Mouse (Mus musculus): Measurements from ENCODE around the gene Tas2r119. TPM values are rescaled to one million over a fixed set of nuclear protein-coding genes. Genes with fewer than 3 reads are reported as not detected.

The Tas2r119 gene
- polyA plus RNA-seq, 1 experiment from 2014 or later = not detected

GRCm38 (mm10) chr15:32225394-32225793 is 48.3 kb downstream of the Tas2r119 start:
- DNase-seq = peak; percentile 62
- H3K9ac ChIP-seq = no peak overlapping the region
- H3K4me3 ChIP-seq (ENCODE audit: low read depth, low read length) = no peak overlapping the region
- no peak overlapping the region for H3K4me2 ChIP-seq
- no peak for TF ChIP-seq CTCF (IDR thresholded peaks at IDR 0.05; ENCODE audit: low read depth)
- no peaks in the 10 kb centered on the region for H3K4me1 ChIP-seq (ENCODE audit: insufficient read depth)
- H3K27ac ChIP-seq (ENCODE audit: low read depth) = no peak overlapping the region
- no peaks in the 10 kb centered on the region for H3K27me3 ChIP-seq (ENCODE audit: insufficient read depth, low read length)
- no peaks in the 10 kb centered on the region for H3K9me3 ChIP-seq (ENCODE audit: low read depth, low read length)
- H3K36me3 ChIP-seq (ENCODE audit: insufficient read depth) = no peaks in the 10 kb centered on the region
- WGBS = 62% methylated on average over 3 of the region's 3 CpGs
- peak; percentile 44; the same call in 1 of the 2 replicates for ATAC-seq (ENCODE audit: insufficient read depth)

GRCm38 (mm10) chr15:32226381-32226780 is 49.3 kb downstream of the Tas2r119 start:
- H3K4me1 ChIP-seq (ENCODE audit: insufficient read depth) = no peaks in the 10 kb centered on the region
- H3K4me2 ChIP-seq = no peak overlapping the region
- H3K27ac ChIP-seq (ENCODE audit: low read depth) = no peak overlapping the region
- no peak overlapping the region for H3K4me3 ChIP-seq (ENCODE audit: low read depth, low read length)
- no peak for TF ChIP-seq CTCF (IDR thresholded peaks at IDR 0.05; ENCODE audit: low read depth)
- no peak for DNase-seq
- WGBS = 79% methylated on average over 6 of the region's 6 CpGs
- no peaks in the 10 kb centered on the region for H3K9me3 ChIP-seq (ENCODE audit: low read depth, low read length)
- no peaks in the 10 kb centered on the region for H3K27me3 ChIP-seq (ENCODE audit: insufficient read depth, low read length)
- H3K36me3 ChIP-seq (ENCODE audit: insufficient read depth) = no peaks in the 10 kb centered on the region
- no peak overlapping the region for H3K9ac ChIP-seq
- no peak for ATAC-seq (ENCODE audit: insufficient read depth)

- Histone ChIP-seq H3K4me2 (no peak overlapping the region), H3K4me3 (ENCODE audit: low read depth, low read length) (no peak overlapping the region), H3K27me3 (ENCODE audit: insufficient read depth, low read length) (no peaks in the 10 kb centered on the region), H3K4me1 (ENCODE audit: insufficient read depth) (no peaks in the 10 kb centered on the region), H3K9me3 (ENCODE audit: low read depth, low read length) (no peaks in the 10 kb centered on the region), H3K36me3 (ENCODE audit: insufficient read depth) (no peaks in the 10 kb centered on the region), H3K9ac (no peak overlapping the region), H3K27ac (ENCODE audit: low read depth) (no peak overlapping the region)
- 81% methylated on average over 7 of the region's 7 CpGs for WGBS
- ATAC-seq (ENCODE audit: insufficient read depth) (no peak), DNase-seq (no peak)
- no peak for TF ChIP-seq CTCF (IDR thresholded peaks at IDR 0.05; ENCODE audit: low read depth)
Measured at GRCm38 (mm10) chr15:32226888-32227395, 49.9 kb downstream of the Tas2r119 start.

Other genes with a start within 250 kb of the Tas2r119 start
- gene Sema5a, start 67.5 kb downstream of the Tas2r119 start, polyA plus RNA-seq (2014; fragmentation: Nextera tagmentation; extraction: Ambion mirVana) = 16.3 and 17.9 TPM in 2 replicates

All from lung, embryonic 14.5 days (tissue).